Mouse (Mus musculus) erythroblast, adult 5-6 weeks (primary cell): ENCODE results near the gene Obox5. TPM values are rescaled to one million over a fixed set of nuclear protein-coding genes. Genes with fewer than 3 reads are reported as not detected.
"Not testable (repeated sequence)": the region's sequence is repeated elsewhere in the genome, so short reads cannot be mapped to it uniquely, and the experiment has no call there.

ENCODE experiments used
- ATAC-seq: replicated peaks from 2 replicates; pipeline ENCODE4 v1.8.0; 2016; ENCODE audit warnings: moderate number of reproducible peaks, mild to moderate bottlenecking, moderate TSS enrichment, inconsistent platforms; ENCODE audit not compliant: poor library complexity, low FRiP score, severe bottlenecking
- total RNA-seq, 2 experiments: library from RNA; stranded (forward) in 1 of 2; stranded (reverse) in 1 of 2; fragments of 150-400 nt in 1 of 2; fragments of 200-764, 138-1000 nt in 1 of 2; gene quantifications; 2 replicates each; pipeline versions ENCODE4 v1.2.3 to v1.2.4; 2015 to 2017; ENCODE audit warnings: low replicate concordance in 2 of 2

Obox5 gene
- total RNA-seq (2015; ENCODE audit: low replicate concordance) (not detected in 2 replicates), total RNA-seq (2017; ENCODE audit: low replicate concordance) (not detected in 2 replicates)

DNA sequence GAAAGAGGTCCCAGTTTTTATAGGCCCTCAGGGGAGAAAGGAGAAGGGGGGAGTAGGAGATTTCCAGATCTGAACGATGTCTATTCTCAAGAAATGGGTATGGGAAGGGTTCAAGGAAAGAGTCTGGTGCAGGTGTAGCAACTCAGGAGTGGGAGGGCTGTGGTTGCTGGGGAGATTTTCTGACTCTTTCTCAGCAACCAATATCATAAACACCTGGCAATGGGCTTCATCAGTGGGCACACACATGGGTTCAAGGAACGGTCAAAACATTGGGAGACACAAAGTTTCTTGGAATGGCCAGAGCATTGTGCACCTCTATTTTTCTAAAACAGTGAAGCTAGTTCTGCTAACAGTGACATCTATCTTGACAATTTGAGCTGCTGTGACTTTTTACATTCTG lies at the start of gene Obox5:
Gene Obox5 (plus strand): TSS at position 301 of the 400 bp plus-strand sequence.
- not testable (repeated sequence) for ATAC-seq

DNA sequence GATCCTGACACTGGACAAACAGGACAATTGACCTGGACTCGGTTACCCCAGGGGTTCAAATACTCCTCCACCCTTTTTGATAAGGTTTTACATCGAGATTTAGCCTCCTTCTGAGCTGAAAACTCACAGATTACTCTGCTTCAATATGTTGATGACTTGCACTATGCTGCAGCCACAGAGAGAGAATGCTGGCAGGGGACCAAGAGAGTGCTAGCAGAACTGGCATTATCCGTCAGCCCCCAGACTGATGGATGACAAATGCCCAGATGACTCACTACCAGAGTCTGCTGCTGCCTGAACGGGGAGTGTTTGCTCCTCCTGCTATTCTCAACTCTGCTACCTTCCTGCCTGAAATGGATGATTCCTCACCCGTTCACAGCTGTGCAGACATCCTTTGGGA lies 635 bp upstream of the Obox5 start:
- ATAC-seq, result not testable (repeated sequence)

Other genes with a start within 250 kb of the Obox5 start
- not detected in 2 replicates for gene Obox3, start 110.2 kb upstream of the Obox5 start, total RNA-seq (2015; ENCODE audit: low replicate concordance)
- gene Obox3, start 110.2 kb upstream of the Obox5 start, total RNA-seq (2017; ENCODE audit: low replicate concordance), result not detected in 2 replicates
- gene Obox6, start 89.5 kb downstream of the Obox5 start, total RNA-seq (2015; ENCODE audit: low replicate concordance), result not detected in 2 replicates
- not detected in 2 replicates for gene Obox6, start 89.5 kb downstream of the Obox5 start, total RNA-seq (2017; ENCODE audit: low replicate concordance)
- gene Crx, start 129.8 kb downstream of the Obox5 start, total RNA-seq (2015; ENCODE audit: low replicate concordance), result not detected in 2 replicates
- not detected in 2 replicates for gene Crx, start 129.8 kb downstream of the Obox5 start, total RNA-seq (2017; ENCODE audit: low replicate concordance)
- gene Crxos, start 132.5 kb downstream of the Obox5 start, total RNA-seq (2015; ENCODE audit: low replicate concordance), result not detected in 2 replicates
- not detected in 2 replicates for gene Crxos, start 132.5 kb downstream of the Obox5 start, total RNA-seq (2017; ENCODE audit: low replicate concordance)
- 36.8 and 50.1 TPM in 2 replicates for gene Selenow, start 172.3 kb downstream of the Obox5 start, total RNA-seq (2015; ENCODE audit: low replicate concordance)
- gene Selenow, start 172.3 kb downstream of the Obox5 start, total RNA-seq (2017; ENCODE audit: low replicate concordance), result 7.5 and 11.2 TPM in 2 replicates
- gene Nop53, start 195.9 kb downstream of the Obox5 start, total RNA-seq (2015; ENCODE audit: low replicate concordance), result 14.6 and 17.3 TPM in 2 replicates
- 60.2 and 75.8 TPM in 2 replicates for gene Nop53, start 195.9 kb downstream of the Obox5 start, total RNA-seq (2017; ENCODE audit: low replicate concordance)
- gene Ehd2, start 217.4 kb downstream of the Obox5 start, total RNA-seq (2015; ENCODE audit: low replicate concordance), result 0.21 and 0.58 TPM in 2 replicates
- gene Ehd2, start 217.4 kb downstream of the Obox5 start, total RNA-seq (2017; ENCODE audit: low replicate concordance), result 0.09 and 0.14 TPM in 2 replicates